9 mouse cellular contexts compared by ENCODE assay signal in the genomic region with DNA sequence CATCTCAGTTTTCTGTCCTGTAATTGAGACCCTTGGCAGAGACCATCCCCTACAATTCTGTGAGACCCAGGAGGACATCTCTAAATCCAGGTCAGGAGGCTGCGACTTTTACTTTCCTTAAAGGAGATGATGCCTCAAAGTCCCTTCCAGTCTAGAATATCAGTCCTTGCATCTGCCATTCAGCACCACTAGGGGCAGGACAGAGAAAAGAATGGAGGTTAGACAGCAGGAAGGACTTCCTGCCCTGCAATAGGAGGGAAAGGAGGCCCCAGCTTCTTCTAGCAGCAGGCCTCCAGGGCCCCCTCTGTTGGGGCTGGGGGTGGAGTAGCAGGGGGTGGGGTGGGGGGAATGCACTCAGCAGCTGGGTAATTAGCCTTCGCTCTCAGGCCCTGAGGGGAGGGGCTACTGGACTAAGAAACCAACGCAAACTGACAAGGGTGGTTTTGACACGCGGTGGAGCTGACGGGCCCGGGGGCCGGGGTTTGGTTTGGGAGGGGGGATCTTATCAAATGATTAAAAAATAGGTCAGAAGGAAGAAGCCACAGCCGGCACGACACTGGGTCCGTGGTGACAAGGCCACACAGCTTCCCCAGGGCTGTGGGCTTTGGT. TPM values are rescaled to one million over a fixed set of nuclear protein-coding genes. Genes with fewer than 3 reads are reported as not detected.
A peak's percentile ranks its signal among the peaks of the same experiment; 100 is the strongest.
DNase-seq lines count a peak whose midpoint lies in the region; ATAC-seq and TF ChIP-seq lines count a peak whose summit lies in the region.
"Had no signal": no experiment of that assay in that cellular context is flagged by ENCODE, and none has a peak within 500 bp of the region (broad histone marks: within the 10 kb centered on the region; RNA-seq: fewer than 3 reads in every experiment).

No protein-coding gene starts in this region.

- no peak overlapping the region for H3K4me3 ChIP-seq in intestine, postnatal 0 days (ENCODE audit: low read depth, low read length)
- no peak overlapping the region for H3K4me3 ChIP-seq in intestine, embryonic 15.5 days (replicated peaks)
- H3K4me3 ChIP-seq in liver, postnatal 0 days (ENCODE audit: low read depth, low read length) = no peak overlapping the region
- H3K4me3 ChIP-seq: hindbrain, embryonic 15.5 days had no signal

- H3K36me3 ChIP-seq in intestine, postnatal 0 days (ENCODE audit: control insufficient read depth, insufficient read depth) = no peaks in the 10 kb centered on the region
- H3K36me3 ChIP-seq in intestine, embryonic 15.5 days = no peaks in the 10 kb centered on the region
- no peaks in the 10 kb centered on the region for H3K36me3 ChIP-seq in liver, postnatal 0 days (replicated peaks; ENCODE audit: insufficient read depth, low read length)
- H3K36me3 ChIP-seq: hindbrain, embryonic 15.5 days had no signal

- no peaks in the 10 kb centered on the region for H3K9me3 ChIP-seq in intestine, postnatal 0 days (ENCODE audit: control insufficient read depth)
- H3K9me3 ChIP-seq in intestine, embryonic 15.5 days = no peaks in the 10 kb centered on the region
- H3K9me3 ChIP-seq in liver, postnatal 0 days (ENCODE audit: low read length) = no peaks in the 10 kb centered on the region
- H3K9me3 ChIP-seq: hindbrain, embryonic 15.5 days had no signal

- no peak overlapping the region for H3K9ac ChIP-seq in intestine, postnatal 0 days (ENCODE audit: low read depth, low read length)
- no peak overlapping the region for H3K9ac ChIP-seq in intestine, embryonic 15.5 days
- H3K9ac ChIP-seq in liver, postnatal 0 days (replicated peaks) = no peak overlapping the region
- H3K9ac ChIP-seq: hindbrain, embryonic 15.5 days had no signal

- peak; percentile 62 for TF ChIP-seq CTCF in intestine, postnatal 0 days (IDR thresholded peaks at IDR 0.05; ENCODE audit: low read depth)
- peak; percentile 58 for TF ChIP-seq CTCF in liver, postnatal 0 days (IDR thresholded peaks at IDR 0.05; ENCODE audit: low read depth)

- H3K27ac ChIP-seq in intestine, postnatal 0 days (ENCODE audit: low read depth, low read length) = no peak overlapping the region
- H3K27ac ChIP-seq in intestine, embryonic 15.5 days = no peak overlapping the region
- no peak overlapping the region for H3K27ac ChIP-seq in liver, postnatal 0 days (ENCODE audit: low read depth)
- H3K27ac ChIP-seq: hindbrain, embryonic 15.5 days had no signal

- no peak overlapping the region for H3K4me2 ChIP-seq in intestine, postnatal 0 days (replicated peaks; ENCODE audit: low read depth)
- H3K4me2 ChIP-seq in intestine, embryonic 15.5 days (replicated peaks) = no peak overlapping the region
- H3K4me2 ChIP-seq in liver, postnatal 0 days (ENCODE audit: low read depth, low read length) = no peak overlapping the region
- H3K4me2 ChIP-seq: hindbrain, embryonic 15.5 days had no signal

- no peak for ATAC-seq in intestine, postnatal 0 days
- no peak for ATAC-seq in intestine, embryonic 15.5 days
- ATAC-seq in liver, postnatal 0 days = no peak

- 21% methylated on average over 11 of the region's 11 CpGs for WGBS in intestine, postnatal 0 days
- WGBS in intestine, embryonic 15.5 days = 21% methylated on average over 11 of the region's 11 CpGs
- 17% methylated on average over 11 of the region's 11 CpGs for WGBS in liver, postnatal 0 days (ENCODE audit: insufficient replicate concordance)

- DNase-seq in CD4-positive helper T cell, adult 2 months (ENCODE audit: low read depth, low spot score) = peak; percentile 54
- peak; percentile 39 for DNase-seq in MEL-GATA-1-ER (ENCODE audit: extremely low read depth, low read depth)
- no peak for DNase-seq in liver, postnatal 0 days
- DNase-seq in right cerebral cortex, adult 18-20 months = no peak
- DNase-seq in spleen, postnatal 36 days (ENCODE audit: low spot score in 2 of 2) = no peak
- DNase-seq: lung, postnatal 14 days had no signal

- H3K4me1 ChIP-seq in intestine, postnatal 0 days (replicated peaks; ENCODE audit: control insufficient read depth, insufficient read depth, low read length) = no peaks in the 10 kb centered on the region
- peaks cover 4% of the 10 kb centered on the region; the same call in 1 of the 2 replicates for H3K4me1 ChIP-seq in intestine, embryonic 15.5 days (replicated peaks)
- H3K4me1 ChIP-seq in liver, postnatal 0 days (ENCODE audit: insufficient read depth) = peaks cover 5% of the 10 kb centered on the region

- no peak for TF ChIP-seq EP300 in liver, postnatal 0 days (IDR thresholded peaks at IDR 0.05; ENCODE audit: low read depth)

- peaks cover 5% of the 10 kb centered on the region; the same call in 1 of the 2 replicates for H3K27me3 ChIP-seq in intestine, postnatal 0 days (replicated peaks; ENCODE audit: control insufficient read depth, insufficient read depth, low read length)
- peaks cover 14% of the 10 kb centered on the region for H3K27me3 ChIP-seq in intestine, embryonic 15.5 days (replicated peaks)
- H3K27me3 ChIP-seq in liver, postnatal 0 days (ENCODE audit: insufficient read depth, low read length) = peaks cover 5% of the 10 kb centered on the region; the same call in 1 of the 2 replicates

RNA-seq across cellular contexts. Expression of gene Tbx21, which starts 8.3 kb away (rescaled TPM):
- 0.09 and 0.13 TPM in 2 replicates for polyA plus RNA-seq in intestine, postnatal 0 days (2015; fragmentation: Nextera tagmentation; extraction: Ambion mirVana)
- polyA plus RNA-seq in intestine, embryonic 15.5 days (2015; fragmentation: Nextera tagmentation; extraction: Ambion mirVana) = 0.24 and 0.25 TPM in 2 replicates
- 0.27 and 0.37 TPM in 2 replicates for polyA plus RNA-seq in liver, postnatal 0 days (2015; fragmentation: Nextera tagmentation; extraction: Ambion mirVana)

RNA-seq across cellular contexts. Expression of gene Tbkbp1, which starts 27.9 kb away (rescaled TPM):
- polyA plus RNA-seq in intestine, postnatal 0 days (2015; fragmentation: Nextera tagmentation; extraction: Ambion mirVana) = 1.7 and 2.4 TPM in 2 replicates
- 3.8 and 4.2 TPM in 2 replicates for polyA plus RNA-seq in intestine, embryonic 15.5 days (2015; fragmentation: Nextera tagmentation; extraction: Ambion mirVana)
- 1.6 and 1.8 TPM in 2 replicates for polyA plus RNA-seq in liver, postnatal 0 days (2015; fragmentation: Nextera tagmentation; extraction: Ambion mirVana)

Comparison
In these comparisons a context has a peak if more than half of its experiments do, and no peak if none do; other contexts are left out.
1. DNase-seq: peak in CD4-positive helper T cell, adult 2 months (single experiment) and MEL-GATA-1-ER (single experiment); none in liver, postnatal 0 days (single experiment), right cerebral cortex, adult 18-20 months (single experiment) and spleen, postnatal 36 days (0 of 2).